Mouse (Mus musculus): ENCODE measurements around the gene Itga9. TPM values are rescaled to one million over a fixed set of nuclear protein-coding genes. Genes with fewer than 3 reads are reported as not detected.

The Itga9 gene
- polyA plus RNA-seq, 1 experiment = not detected

DNA sequence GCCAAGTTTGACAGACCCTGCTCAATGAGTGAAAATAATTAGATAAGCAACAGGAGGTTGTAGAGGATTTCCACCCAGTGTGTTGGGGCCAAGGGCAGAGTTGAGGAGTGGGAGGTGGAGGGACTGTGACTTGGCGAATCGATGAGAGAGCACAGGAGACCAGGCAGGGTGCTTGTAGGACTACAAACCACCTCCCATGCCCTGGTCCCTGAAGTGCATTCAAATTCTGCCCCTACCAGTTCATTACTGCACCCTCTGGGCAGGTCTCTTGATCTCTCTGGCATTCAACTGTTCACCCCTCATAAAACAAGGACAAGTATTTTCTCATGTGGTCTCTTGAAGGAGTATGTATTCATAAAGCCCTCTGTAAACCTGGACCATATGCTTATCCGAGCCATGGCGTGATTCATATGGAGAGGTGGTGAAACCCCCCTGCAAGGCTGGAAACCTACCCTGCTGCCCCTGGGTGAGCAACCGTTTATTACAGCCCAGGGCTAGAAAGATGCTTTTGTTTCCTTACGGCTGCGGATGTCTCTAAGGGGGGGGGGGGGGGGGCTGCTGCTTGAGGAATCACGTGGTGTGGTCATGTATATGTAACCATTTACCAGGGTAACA, 143.0 kb downstream of the Itga9 start:
- no peak for TF ChIP-seq CTCF (IDR thresholded peaks at IDR 0.05; ENCODE audit: insufficient read depth, low read depth, low read length)
- no peak for TF ChIP-seq POLR2A (IDR thresholded peaks at IDR 0.05; ENCODE audit: insufficient read depth, low read depth, low read length)
- H3K27ac ChIP-seq (ENCODE audit: insufficient read depth, low read depth, low read length) = no peak overlapping the region
- no peaks in the 10 kb centered on the region for H3K4me1 ChIP-seq (ENCODE audit: control insufficient read depth, insufficient read depth, low read length)
- no peak overlapping the region for H3K4me3 ChIP-seq (ENCODE audit: insufficient read depth, low read depth, low read length)
- 68% methylated on average over 8 of the region's 8 CpGs for WGBS

- H3K4me3 ChIP-seq (ENCODE audit: insufficient read depth, low read depth, low read length) = no peak overlapping the region
- TF ChIP-seq POLR2A (IDR thresholded peaks at IDR 0.05; ENCODE audit: insufficient read depth, low read depth, low read length) (no peak), CTCF (IDR thresholded peaks at IDR 0.05; ENCODE audit: insufficient read depth, low read depth, low read length) (no peak)
- H3K4me1 ChIP-seq (ENCODE audit: control insufficient read depth, insufficient read depth, low read length) = no peaks in the 10 kb centered on the region
- no peak overlapping the region for H3K27ac ChIP-seq (ENCODE audit: insufficient read depth, low read depth, low read length)
- 93% methylated on average over 7 of the region's 7 CpGs for WGBS
These were observed 144.3 kb downstream of the Itga9 start for GRCm38 (mm10) chr9:118750828-118751227.

DNA sequence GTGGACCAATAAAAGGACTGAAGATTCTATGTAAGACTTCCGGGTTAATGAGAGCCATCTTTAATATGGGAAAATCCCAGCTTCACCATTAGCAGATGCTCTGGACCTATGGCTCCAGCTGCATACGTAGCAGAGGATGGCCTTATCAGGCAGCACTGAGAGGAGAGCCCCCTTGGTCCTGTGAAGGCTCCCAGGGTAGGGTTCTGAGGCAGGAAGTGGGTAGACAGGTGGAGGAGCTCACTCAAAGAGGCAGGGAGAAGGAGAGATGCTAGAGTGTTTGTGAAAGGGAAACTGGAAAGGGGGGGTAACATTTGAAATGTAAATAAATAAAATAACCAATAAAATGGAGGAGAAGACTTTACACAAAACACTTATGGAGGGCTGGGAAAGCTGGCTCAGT, 145.9 kb downstream of the Itga9 start:
- TF ChIP-seq CTCF (IDR thresholded peaks at IDR 0.05; ENCODE audit: insufficient read depth, low read depth, low read length) = no peak
- no peak for TF ChIP-seq POLR2A (IDR thresholded peaks at IDR 0.05; ENCODE audit: insufficient read depth, low read depth, low read length)
- no peaks in the 10 kb centered on the region for H3K4me1 ChIP-seq (ENCODE audit: control insufficient read depth, insufficient read depth, low read length)
- WGBS = 99% methylated on average over 2 of the region's 2 CpGs
- H3K4me3 ChIP-seq (ENCODE audit: insufficient read depth, low read depth, low read length) = no peak overlapping the region
- no peak overlapping the region for H3K27ac ChIP-seq (ENCODE audit: insufficient read depth, low read depth, low read length)

DNA sequence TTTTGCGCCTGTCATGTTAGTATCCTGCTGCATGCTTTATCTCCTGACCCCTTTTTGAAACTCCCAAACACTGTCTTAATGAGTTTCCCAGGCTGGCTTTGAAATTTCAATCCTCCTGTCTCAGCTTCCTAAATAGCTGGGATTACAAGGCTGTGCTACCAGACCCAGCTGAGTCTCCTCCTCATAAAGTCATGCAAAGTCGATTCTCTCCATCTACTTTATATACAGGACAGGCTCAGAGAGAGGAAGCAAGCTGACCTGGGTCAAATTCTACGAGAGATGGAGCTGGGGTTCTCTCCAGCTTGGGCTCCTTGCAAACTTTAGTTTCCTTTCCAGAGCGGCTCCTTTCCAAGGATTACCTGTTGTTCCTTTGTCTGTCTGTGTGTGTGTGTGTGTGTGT, 153.0 kb downstream of the Itga9 start:
- peaks cover 15% of the 10 kb centered on the region for H3K4me1 ChIP-seq (ENCODE audit: control insufficient read depth, insufficient read depth, low read length)
- 84% methylated on average over 4 of the region's 4 CpGs for WGBS
- TF ChIP-seq POLR2A (IDR thresholded peaks at IDR 0.05; ENCODE audit: insufficient read depth, low read depth, low read length) (no peak), CTCF (IDR thresholded peaks at IDR 0.05; ENCODE audit: insufficient read depth, low read depth, low read length) (no peak)
- no peak overlapping the region for H3K27ac ChIP-seq (ENCODE audit: insufficient read depth, low read depth, low read length)
- no peak overlapping the region for H3K4me3 ChIP-seq (ENCODE audit: insufficient read depth, low read depth, low read length)

DNA sequence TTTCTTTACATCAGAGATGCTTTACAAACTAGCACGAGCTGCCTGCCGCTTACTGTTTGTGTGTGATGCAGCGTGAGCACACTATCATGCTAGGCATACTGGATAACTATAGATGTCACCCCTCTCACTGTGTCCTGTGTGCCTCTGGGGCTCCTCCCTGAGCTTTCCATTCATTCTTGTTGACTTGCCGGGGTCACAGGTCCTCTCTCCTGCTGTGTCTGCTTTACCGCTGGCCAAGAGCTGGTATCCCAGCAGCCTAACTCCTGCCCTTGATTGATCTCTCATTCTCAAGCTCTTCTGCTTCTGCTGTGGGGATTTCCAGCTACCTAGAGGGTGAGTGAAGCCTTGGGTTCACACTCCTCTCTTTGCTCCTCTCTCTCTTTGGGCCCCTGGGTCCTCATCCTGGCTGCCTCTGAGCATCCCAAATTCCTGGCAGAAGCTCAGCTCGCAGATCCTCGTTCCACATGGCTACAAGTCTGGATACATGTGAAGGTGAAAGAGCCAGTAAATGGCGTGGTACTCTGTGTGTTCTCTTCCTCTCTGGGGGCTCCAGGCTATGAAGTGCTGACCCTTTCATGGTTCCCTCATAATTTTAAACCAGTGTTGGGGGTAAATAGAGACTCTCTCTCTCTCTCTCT, 155.6 kb downstream of the Itga9 start:
- TF ChIP-seq CTCF (IDR thresholded peaks at IDR 0.05; ENCODE audit: insufficient read depth, low read depth, low read length) (no peak), POLR2A (IDR thresholded peaks at IDR 0.05; ENCODE audit: insufficient read depth, low read depth, low read length) (no peak)
- WGBS = 62% methylated on average over 8 of the region's 8 CpGs
- Histone ChIP-seq H3K27ac (ENCODE audit: insufficient read depth, low read depth, low read length) (no peak overlapping the region), H3K4me3 (ENCODE audit: insufficient read depth, low read depth, low read length) (no peak overlapping the region), H3K4me1 (ENCODE audit: control insufficient read depth, insufficient read depth, low read length) (peaks cover 16% of the 10 kb centered on the region)

GRCm38 (mm10) chr9:118762759-118763158, 156.3 kb downstream of the Itga9 start:
- 18% methylated on average over 7 of the region's 7 CpGs for WGBS
- TF ChIP-seq POLR2A (IDR thresholded peaks at IDR 0.05; ENCODE audit: insufficient read depth, low read depth, low read length) (no peak), CTCF (IDR thresholded peaks at IDR 0.05; ENCODE audit: insufficient read depth, low read depth, low read length) (no peak)
- H3K27ac ChIP-seq (ENCODE audit: insufficient read depth, low read depth, low read length) = no peak overlapping the region
- H3K4me3 ChIP-seq (ENCODE audit: insufficient read depth, low read depth, low read length) = no peak overlapping the region
- H3K4me1 ChIP-seq (ENCODE audit: control insufficient read depth, insufficient read depth, low read length) = peaks cover 16% of the 10 kb centered on the region

DNA sequence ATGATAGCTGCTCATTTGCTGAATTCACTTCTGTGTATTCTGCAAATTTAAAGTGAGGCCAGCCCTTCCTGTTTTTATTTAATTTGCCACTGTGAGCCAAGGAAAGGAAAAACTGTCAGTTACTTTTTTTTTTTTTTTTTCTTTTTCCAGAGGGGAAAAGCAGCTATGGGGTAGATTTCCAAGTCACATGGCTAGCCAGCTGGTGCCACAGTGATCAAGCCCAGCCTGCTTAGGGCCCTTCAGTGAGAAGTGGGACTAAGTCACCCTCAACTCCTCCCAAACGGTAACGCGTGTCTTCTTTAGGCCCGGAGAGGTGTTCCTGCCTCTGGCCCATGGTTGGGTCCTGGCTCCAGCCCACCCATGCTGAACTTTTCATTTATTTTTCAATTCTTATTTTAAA, 156.7 kb downstream of the Itga9 start:
- 49% methylated on average over 4 of the region's 4 CpGs for WGBS

GRCm38 (mm10) chr9:118763646-118764045, 157.2 kb downstream of the Itga9 start:
- 76% methylated on average over 3 of the region's 3 CpGs for WGBS

More for the DNA sequence above, 156.7 kb downstream of the Itga9 start:
- Histone ChIP-seq H3K4me3 (ENCODE audit: insufficient read depth, low read depth, low read length) (no peak overlapping the region), H3K27ac (ENCODE audit: insufficient read depth, low read depth, low read length) (no peak overlapping the region), H3K4me1 (ENCODE audit: control insufficient read depth, insufficient read depth, low read length) (peaks cover 16% of the 10 kb centered on the region)
- TF ChIP-seq POLR2A (IDR thresholded peaks at IDR 0.05; ENCODE audit: insufficient read depth, low read depth, low read length) = no peak
- TF ChIP-seq CTCF (IDR thresholded peaks at IDR 0.05; ENCODE audit: insufficient read depth, low read depth, low read length) = no peak

DNA sequence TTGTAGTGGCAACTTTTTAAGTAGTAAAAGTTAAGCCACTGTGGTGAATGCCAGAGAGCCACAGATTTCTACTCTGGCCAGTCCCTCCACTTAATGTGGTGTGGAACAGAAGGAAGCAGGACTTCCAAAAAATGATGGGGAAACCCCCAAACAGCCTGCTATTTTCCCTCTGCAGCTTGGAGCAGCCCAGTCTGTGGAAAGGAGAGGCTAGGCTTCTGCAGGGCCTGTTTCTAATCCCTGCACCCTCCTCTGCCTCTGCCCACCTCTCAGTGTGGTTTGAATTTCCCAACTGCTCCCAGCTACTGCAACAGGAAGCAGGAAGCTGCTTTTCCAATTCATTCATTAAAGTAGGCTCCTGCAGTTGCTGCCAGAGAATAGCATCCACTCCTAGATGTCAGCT, 158.6 kb downstream of the Itga9 start:
- no peak overlapping the region for H3K27ac ChIP-seq (ENCODE audit: insufficient read depth, low read depth, low read length)
- no peak overlapping the region for H3K4me3 ChIP-seq (ENCODE audit: insufficient read depth, low read depth, low read length)
- H3K4me1 ChIP-seq (ENCODE audit: control insufficient read depth, insufficient read depth, low read length) = peaks cover 16% of the 10 kb centered on the region
- TF ChIP-seq POLR2A (IDR thresholded peaks at IDR 0.05; ENCODE audit: insufficient read depth, low read depth, low read length) (no peak), CTCF (IDR thresholded peaks at IDR 0.05; ENCODE audit: insufficient read depth, low read depth, low read length) (no peak)

More at GRCm38 (mm10) chr9:118763646-118764045, 157.2 kb downstream of the Itga9 start:
- TF ChIP-seq POLR2A (IDR thresholded peaks at IDR 0.05; ENCODE audit: insufficient read depth, low read depth, low read length) = no peak
- no peak for TF ChIP-seq CTCF (IDR thresholded peaks at IDR 0.05; ENCODE audit: insufficient read depth, low read depth, low read length)
- Histone ChIP-seq H3K4me3 (ENCODE audit: insufficient read depth, low read depth, low read length) (no peak overlapping the region), H3K4me1 (ENCODE audit: control insufficient read depth, insufficient read depth, low read length) (peaks cover 16% of the 10 kb centered on the region), H3K27ac (ENCODE audit: insufficient read depth, low read depth, low read length) (no peak overlapping the region)

Measured in olfactory bulb, adult 2 months (tissue).